Mouse (Mus musculus) embryo, embryonic 9.5 days (tissue): ENCODE measurements around the gene Cracr2b.

Experiments used
- DNase-seq: peaks from one replicate; pipeline ENCODE4 v3.0.0-alpha.2; 2017; ENCODE audit errors: extremely low spot score

Gene Cracr2b

DNA sequence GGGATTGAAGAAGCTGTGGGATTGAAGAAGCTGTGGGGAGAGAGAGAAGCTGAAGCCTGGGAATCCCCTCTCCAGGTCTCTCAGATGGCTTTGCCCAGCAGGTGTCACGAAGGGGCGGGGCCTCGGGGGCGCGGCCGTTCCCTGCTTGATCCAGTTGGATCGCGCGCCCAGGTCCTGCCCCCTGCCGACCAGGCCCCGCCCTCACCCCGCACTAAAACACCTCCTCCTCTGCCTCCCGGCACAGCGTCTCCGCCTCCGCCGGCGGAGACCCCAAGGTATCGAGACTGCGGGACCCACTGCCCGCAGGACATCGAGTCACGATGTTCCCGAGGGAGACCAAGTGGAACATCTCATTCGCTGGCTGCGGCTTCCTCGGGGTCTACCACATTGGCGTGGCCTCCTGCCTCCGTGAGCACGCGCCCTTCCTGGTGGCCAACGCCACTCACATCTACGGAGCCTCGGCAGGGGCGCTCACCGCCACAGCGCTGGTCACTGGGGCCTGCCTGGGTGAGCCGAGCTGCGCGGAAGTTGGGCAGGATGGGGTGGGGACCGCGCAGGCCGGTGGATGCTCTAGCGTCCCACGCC, 5.8 kb upstream of the Cracr2b start, which contains the start of gene Pnpla2:
Pnpla2 (plus strand) TSS at position 232 of the 585 bp plus-strand sequence.
- DNase-seq = peak; percentile 92

DNA sequence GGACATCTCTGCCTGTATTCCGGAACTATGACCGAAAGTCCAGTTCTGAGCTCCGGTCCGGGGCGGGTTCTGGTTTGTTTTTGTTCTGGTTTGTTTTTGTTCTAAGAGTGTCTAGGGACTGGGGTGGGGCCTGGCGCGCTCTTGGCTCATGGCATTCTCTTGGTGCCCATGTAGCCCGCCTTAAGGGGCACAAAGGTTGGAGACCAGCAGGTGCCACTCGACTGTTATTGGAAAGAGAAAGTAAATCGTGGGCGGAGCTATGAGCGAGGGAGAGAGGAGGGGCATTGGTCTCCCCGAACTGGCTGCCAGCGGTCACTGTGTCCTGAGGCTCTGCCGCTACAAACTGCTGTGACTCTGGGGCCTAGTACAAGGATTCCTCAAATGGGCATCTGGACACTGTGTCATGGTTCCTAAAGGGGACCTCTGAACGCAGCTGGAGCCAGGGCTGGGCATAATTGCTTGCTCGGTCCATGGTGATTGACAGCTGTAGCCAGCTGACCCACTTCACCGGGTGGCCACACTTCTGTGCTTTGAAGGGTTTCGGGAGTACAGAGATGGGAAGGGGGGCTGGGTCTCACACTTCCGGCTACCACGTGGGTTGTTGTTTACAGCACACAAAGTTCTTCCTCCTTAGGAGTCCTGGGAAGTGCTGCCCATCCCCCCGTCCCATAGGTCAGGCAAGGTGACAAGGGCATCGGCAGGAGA, 5.1 kb upstream of the Cracr2b start:
- DNase-seq = no peak

DNA sequence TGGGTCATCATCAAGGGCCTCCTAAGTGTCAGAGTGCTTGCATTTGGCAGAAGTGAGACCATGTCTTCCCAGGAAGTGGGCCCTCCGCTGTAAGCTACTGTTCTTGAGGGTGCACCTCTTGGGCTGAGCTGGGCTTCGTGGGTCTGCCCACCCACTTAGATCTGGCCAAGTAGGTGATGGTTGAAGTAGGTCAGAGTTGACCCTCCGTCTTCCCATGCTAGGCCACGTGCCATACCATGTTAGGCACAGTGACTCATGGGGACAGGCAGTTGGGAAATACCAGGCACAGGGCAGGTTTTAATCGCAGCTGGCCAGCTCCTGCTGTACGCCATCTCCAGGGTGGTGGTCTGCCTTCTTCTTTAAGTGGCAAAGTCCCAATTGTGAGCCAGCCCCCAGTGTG, 4.2 kb upstream of the Cracr2b start:
- no peak for DNase-seq

DNA sequence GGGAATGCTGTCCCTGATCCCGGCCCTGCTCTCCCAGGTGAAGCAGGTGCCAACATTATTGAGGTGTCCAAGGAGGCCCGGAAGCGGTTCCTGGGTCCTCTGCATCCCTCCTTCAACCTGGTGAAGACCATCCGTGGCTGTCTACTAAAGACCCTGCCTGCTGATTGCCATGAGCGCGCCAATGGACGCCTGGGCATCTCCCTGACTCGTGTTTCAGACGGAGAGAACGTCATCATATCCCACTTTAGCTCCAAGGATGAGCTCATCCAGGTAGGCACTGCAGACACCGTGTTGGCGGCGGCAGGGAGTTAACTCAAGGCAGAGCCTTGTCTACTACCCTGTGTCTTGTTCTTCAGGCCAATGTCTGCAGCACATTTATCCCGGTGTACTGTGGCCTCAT, 3.7 kb upstream of the Cracr2b start:
- no peak for DNase-seq

DNA sequence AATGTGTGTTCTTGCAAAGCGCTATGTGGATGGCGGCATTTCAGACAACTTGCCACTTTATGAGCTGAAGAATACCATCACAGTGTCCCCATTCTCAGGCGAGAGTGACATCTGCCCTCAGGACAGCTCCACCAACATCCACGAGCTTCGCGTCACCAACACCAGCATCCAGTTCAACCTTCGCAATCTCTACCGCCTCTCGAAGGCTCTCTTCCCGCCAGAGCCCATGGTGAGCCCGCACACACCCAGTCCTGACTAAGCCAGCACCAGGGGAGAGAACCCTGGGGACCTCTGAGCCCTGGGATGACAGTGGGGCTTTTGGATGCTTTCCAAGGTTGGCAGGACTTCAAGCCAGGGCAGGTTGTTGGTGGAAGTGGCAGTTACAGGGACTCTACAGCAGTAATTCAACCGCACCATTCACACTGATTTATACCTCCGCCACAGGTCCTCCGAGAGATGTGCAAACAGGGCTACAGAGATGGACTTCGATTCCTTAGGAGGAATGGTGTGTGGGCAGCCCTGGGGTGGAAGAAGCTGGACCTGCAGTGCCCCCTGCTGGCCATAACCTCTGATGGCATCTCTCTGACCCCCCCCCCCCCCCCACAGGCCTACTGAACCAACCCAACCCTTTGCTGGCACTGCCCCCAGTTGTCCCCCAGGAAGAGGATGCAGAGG, 2.8 kb upstream of the Cracr2b start:
- no peak for DNase-seq

DNA sequence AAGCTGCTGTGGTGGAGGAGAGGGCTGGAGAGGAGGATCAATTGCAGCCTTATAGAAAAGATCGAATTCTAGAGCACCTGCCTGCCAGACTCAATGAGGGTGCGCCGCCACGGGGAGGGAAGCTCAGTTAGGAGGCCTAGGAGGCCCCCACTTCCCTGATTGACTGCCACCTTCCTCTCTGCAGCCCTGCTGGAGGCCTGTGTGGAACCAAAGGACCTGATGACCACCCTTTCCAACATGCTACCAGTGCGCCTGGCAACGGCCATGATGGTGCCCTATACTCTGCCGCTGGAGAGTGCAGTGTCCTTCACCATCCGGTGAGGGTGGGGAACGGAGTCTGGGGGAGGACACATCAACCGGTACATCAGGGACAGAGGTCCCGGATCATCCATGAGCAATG, 2.2 kb upstream of the Cracr2b start:
- no peak for DNase-seq

DNA sequence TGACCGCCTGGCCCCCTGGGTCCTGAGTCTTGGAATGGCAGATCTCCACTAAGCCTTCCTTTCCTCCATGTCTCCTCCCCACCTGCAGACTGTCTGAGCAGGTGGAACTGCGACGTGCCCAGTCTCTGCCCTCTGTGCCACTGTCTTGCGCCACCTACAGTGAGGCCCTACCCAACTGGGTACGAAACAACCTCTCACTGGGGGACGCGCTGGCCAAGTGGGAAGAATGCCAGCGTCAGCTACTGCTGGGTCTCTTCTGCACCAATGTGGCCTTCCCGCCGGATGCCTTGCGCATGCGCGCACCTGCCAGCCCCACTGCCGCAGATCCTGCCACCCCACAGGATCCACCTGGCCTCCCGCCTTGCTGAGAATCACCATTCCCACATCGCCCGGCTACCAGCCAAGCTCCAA, 1.6 kb upstream of the Cracr2b start:
- DNase-seq = no peak

DNA sequence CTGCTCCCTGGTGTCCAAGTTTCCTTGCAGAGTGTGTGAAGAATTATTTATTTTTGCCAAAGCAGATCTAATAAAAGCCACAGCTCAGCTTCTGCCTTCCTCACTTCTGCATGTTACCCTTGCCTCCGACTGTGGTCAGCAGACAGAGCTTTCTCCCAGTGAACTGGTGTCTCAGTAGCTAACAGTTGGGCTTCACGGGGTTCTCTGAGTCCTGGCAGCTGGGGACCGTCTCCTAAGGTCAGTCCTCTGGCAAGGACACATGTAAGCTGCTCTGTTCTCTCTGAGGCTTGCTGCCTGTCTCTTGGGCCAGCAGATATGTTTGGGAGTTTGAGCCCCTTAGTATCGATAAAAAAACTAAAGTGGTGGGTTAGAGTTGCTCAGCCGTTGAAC, 898 bp upstream of the Cracr2b start:
- no peak for DNase-seq

DNA sequence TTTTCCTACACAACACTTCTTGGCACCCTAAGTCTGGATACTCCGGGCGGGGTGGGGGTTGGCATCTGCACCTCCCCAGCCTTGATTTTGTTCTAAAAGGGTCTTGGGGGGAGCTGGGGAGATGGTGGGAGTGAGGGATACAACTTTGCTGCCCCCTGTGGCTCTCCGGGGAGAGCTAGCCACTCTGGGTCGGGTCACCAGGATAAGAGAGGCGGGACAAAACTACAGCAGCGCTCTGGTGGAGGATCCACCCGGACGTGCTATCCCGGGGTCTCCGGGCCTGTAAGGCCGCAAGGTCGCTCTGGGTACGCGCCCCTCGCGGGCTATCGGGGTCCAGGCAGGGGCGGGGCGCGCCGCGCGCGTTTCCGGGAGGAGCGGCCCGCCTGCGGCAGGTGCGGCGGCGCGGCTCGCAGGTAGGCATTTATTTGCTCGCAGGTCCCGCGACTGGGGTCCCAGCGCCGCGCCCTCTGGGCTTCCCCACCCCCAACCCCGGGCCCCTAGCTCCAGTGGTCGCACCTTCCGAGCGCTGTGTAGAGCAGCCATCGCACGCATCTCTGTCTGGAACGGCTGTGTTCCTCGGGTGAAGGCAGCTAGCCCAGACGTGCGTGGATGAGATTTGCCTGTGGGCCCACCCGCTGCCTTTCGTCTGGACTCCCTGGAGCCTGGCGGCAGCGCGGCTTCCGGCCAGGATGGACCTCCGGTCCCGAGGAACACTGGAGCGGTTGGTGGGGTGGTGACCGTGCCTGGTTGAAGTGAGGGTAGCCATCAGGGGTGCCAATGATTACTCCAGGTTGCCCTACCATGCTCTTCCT, 833 bp downstream of the Cracr2b start:
- DNase-seq = no peak

DNA sequence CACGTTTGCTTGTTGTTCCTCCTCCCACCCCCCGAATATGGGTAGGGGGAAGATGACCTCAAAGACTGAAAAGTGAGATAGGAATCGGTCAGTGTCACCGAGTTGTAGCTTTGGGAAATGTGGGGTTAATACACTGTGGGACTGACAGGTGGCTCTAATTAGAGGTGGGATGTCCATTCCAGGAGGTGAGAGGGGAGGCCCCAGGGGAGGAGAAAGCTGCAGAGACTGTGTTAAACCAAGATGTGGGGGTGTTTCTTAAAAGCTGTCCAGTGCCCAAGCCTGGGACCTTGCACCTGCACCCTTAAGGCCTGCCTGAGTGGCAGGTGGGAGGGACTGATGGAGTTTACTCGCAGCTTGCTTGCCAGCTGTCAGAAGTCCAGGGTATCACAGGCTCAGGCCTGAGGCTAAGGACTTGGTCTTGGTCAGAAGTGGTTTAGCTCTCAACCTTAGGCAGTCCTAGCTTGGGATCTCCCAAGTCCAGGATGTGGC, 1.5 kb downstream of the Cracr2b start:
- no peak for DNase-seq

DNA sequence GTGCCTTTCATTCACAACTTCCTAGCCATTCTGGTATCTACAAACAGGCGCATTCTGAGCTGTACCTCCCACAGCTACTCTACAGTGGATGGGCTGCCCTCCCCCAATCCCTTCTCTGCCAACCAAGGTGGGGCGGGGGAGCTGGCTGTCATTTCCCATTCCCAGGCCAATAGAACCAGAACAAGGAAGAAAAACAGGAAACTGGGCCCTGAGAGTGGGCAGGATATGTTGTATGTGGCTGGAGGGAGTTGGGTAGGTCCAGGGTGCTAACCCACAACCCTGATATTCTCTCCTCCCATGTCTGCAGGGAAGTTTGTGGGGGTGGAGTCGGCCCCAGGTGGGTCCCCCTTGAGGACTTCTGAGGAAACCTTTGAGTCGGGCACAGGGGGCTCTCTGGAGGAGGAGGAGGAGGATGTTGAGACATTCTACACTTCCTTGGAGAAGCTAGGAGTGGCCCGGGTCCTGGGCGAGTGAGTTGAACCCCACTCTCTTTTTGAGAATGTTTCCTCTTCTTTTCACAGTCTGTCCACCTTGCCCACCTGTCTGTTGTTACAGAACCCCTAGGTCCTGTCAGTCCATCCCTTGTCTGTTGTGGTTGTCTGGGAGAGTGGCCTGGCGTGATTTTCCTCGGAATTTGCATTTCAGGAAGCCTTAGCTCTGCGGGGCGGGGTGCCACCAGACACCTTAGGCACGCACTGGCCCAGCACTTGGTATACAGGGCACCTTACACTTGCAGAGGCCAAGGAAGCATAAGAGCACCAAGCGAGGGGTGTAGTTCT, 3.1 kb downstream of the Cracr2b start:
- no peak for DNase-seq

DNA sequence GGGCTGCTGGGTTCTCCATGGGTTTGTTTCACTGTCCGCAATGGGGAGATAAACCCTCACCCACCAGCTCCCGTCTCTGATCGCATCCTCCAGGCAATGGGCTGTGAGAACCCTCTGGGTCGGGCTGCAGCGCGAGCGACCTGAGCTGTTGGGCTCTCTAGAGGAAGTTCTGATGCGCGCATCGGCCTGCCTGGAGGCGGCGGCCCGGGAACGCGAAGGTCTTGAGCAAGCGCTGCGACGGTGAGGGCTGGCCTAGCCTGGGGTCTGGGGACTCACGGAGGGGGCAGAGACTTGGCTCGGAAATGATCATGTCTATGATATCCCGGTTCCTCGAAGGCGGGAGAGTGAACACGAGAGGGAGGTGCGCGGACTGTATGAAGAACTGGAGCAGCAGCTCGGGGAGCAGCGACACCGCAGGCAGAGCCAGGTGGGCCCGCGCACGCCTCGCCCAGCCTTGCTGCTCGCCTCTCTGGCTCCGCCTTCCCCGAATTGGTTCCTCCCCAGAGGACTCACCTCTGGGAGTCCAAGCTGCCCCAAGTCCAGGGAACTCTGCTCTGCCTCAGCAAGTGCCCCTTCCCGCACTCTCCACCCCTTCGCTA, 3.8 kb downstream of the Cracr2b start:
- no peak for DNase-seq

DNA sequence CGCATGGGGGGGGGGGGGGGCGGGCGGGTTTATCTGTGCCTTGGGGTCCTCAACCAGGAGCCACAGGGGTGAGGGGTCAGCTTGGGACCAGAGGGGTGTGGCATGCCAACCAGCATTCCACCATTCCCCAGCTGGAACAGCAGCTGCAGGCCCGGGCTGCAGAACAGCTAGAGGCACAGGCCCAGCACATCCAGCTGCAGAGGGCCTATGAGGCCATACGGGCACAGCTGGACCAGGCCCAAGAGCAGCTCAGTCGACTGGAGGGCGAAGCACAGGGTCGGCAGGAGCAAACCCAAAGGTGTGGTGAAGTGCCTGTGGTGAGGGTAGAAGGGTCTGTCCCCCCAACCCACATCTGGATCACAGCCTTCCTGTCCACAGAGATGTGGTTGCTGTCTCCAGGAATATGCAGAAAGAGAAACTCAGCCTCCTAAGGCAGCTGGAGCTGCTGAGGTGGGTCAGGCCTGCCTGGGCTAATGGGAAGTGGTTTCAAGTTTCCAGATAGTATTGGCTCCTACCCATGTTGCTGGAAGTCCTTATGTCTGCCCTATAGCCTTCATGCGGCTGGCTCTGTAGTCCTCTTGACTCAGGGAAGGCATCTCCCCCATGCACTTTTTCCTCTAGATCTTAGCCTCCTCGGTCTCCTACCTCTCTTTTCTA, 4.6 kb downstream of the Cracr2b start:
- no peak for DNase-seq

DNA sequence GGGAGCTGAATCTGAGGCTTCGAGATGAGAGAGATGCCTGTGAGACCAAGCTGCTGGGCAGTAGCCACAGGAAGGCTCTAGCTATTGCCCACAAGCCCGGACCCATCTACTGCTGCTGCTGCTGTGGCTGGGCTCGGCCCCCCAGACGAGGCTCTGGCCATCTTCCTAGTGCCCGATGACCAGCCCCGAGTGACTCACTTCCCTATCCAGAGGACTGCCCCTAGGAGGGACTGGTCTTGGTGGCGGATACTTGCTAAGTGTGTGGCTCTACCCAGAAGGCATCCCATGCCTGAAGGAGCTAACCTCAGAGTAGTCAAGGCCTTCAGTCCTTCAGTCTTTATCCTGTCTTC, 5.1 kb downstream of the Cracr2b start:
- no peak for DNase-seq

DNA sequence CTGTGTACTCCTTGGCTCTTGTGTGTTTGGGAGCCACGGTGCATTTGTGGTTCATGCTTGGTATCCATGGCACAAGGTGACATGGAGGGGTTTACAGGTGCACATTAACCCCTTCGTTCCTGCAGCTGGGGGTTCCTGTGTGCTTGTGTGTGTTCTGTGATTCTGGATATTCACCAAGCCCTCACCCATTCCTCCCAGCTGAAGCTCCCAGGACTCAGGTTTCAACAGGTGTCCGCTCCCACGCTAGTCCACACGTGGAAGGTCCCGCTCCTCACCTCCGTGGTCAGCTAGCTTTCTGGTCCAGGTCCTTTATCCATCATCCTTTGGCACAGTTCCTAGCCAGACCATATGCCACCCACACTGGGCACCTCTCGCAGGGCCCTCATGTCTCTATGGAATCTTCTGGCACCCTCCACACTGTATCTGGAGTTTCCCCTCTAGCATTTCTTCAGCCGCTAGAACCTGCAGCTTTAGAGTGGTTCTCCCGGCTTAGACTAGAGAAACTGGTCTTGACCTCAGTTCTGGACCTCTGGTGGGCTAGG, 5.8 kb downstream of the Cracr2b start:
- no peak for DNase-seq

DNA sequence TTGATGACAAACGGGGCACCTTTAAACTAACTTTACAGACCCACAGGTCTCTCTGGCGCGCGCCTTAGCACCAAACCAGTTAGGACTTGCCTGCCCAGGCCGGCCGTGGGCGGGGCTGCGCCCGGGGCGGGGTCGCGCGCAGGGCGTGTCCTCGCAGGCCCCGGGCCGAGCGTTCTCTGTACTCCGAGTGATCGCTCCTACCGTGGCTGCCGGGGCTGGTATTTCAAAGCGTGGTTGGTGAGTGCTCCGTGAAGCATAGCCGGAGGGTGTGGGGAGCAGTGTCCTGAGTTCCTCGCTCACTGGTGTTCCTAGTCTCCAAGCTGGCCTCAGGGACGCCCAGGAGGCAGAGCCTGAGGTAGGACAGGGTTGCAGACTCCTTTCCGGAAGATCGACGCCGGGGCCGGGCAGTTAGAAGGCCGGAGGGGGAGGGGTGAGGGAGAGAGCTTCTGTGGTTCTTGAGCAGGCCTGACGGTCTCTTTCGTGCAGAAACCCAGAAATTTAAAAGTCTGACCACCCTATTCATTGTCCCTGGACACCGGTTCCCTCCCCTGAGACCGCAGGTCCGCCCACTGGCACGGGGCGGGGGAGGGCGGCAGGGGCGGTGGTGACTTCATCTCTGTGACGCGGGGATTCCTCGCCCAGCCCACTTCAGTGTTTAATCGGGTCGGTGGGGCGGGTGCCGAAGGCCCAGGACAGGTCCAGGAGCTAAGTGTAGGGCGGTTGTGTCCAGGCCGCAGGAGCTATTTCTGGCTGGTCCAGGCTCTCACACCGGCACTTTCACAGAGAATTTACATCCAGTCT, 6.5 kb downstream of the Cracr2b start, which contains the start of gene Cd151:
Cd151 (plus strand) TSS at position 163 of the 801 bp plus-strand sequence.
- DNase-seq = peak; percentile 88

DNA sequence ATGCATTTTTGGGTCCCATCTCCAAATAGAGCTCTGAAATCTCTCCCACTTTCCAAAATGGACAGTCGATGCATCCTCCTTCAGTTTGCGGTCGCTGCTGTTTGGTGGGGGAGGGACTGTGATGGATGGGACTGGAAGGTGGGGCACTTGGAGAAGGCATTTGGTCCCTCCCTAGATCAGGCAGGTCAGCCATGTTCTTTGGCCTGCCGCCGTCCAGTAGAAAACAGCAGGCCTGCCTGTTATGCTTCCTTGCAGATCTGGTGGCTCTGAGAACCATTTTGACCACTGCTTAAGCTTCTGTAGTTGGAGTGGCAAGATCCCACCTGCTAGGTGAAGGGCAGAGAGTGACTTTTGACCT, 7.2 kb downstream of the Cracr2b start:
- DNase-seq = no peak

DNA sequence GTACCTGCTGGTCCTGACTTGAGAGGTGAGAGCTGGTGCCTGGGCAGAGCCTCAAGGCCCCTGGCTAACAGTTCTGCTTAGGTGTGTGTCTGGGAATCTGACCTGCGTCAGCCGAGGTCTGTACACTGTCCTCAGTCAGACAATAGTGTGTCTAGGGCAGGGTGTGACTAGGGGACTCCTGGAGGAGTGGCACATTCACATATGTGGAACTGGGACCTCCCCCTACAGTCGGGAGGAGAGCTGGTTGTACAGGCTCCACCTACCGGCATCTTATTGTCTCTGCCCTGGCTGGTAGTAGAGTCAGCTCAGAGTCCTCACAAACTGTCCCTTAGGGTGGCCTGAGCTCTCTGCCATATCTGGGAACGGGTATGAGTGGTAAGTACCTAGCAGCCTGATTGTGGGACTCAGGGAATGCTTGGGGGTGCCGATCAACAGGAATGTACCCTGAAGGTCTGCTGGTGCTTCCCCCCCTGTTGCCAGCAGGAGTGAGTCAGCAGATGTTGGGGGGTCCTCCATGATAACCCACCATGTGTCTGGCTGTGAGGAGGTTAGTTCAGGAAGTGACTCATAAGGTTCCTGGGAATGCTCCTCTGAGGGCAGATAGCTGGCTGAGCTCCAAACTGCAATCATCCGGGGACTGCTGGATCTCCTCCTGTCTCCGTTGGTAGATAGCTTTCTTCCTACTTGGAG, 7.8 kb downstream of the Cracr2b start:
- peak; percentile 76 for DNase-seq

DNA sequence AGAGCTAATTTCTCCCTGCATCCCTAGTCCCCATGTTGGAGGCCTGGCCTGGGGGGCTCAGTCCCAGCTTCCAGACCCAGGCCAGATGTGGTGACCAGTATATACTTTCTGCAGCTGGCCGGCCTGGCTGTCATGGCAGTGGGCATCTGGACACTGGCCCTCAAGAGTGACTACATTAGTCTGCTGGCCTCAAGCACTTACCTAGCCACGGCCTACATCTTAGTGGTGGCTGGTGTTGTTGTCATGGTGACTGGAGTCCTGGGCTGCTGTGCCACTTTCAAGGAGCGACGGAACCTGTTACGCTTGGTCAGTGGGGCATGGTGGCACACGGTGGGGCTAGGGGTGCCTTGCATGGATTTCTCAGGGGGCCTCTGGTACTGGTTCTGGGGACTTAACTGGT, 8.5 kb downstream of the Cracr2b start:
- DNase-seq = no peak
